Mouse (Mus musculus): ENCODE results near the gene Vgll4. TPM values are rescaled to one million over a fixed set of nuclear protein-coding genes. Genes with fewer than 3 reads are reported as not detected.

The Vgll4 gene
- polyA plus RNA-seq, 1 experiment from 2014 or later, result 51.6 TPM

GRCm38 (mm10) chr6:114988619-114988980 is 18.8 kb upstream of the Vgll4 start:
- H3K27ac ChIP-seq (ENCODE audit: low read depth, low read length), result no peak overlapping the region
- H3K27me3 ChIP-seq (ENCODE audit: control insufficient read depth, insufficient read depth, low read length), result no peaks in the 10 kb centered on the region
- no peaks in the 10 kb centered on the region for H3K4me1 ChIP-seq (ENCODE audit: control insufficient read depth, insufficient read depth, low read length)
- no peak overlapping the region for H3K4me3 ChIP-seq (ENCODE audit: low read depth, low read length)
- H3K9ac ChIP-seq (ENCODE audit: low read depth, low read length), result no peak overlapping the region
- no peaks in the 10 kb centered on the region for H3K9me3 ChIP-seq (replicated peaks; ENCODE audit: control insufficient read depth, low read length)
- WGBS (ENCODE audit: insufficient replicate concordance), result 73% methylated on average over 3 of the region's 3 CpGs
- no peak for ATAC-seq (replicated peaks; ENCODE audit: insufficient number of reproducible peaks, low FRiP score, low TSS enrichment)
- H3K36me3 ChIP-seq (ENCODE audit: control insufficient read depth, insufficient read depth, low read length), result no peaks in the 10 kb centered on the region
- no peak overlapping the region for H3K4me2 ChIP-seq

GRCm38 (mm10) chr6:114987966-114988618 is 18.3 kb upstream of the Vgll4 start:
- Histone ChIP-seq H3K27me3 (ENCODE audit: control insufficient read depth, insufficient read depth, low read length) (no peaks in the 10 kb centered on the region), H3K4me2 (no peak overlapping the region), H3K9me3 (replicated peaks; ENCODE audit: control insufficient read depth, low read length) (no peaks in the 10 kb centered on the region), H3K27ac (ENCODE audit: low read depth, low read length) (no peak overlapping the region), H3K9ac (ENCODE audit: low read depth, low read length) (no peak overlapping the region), H3K4me1 (ENCODE audit: control insufficient read depth, insufficient read depth, low read length) (no peaks in the 10 kb centered on the region), H3K36me3 (ENCODE audit: control insufficient read depth, insufficient read depth, low read length) (no peaks in the 10 kb centered on the region), H3K4me3 (ENCODE audit: low read depth, low read length) (no peak overlapping the region)
- 78% methylated on average over 7 of the region's 7 CpGs for WGBS (ENCODE audit: insufficient replicate concordance)
- no peak for ATAC-seq (replicated peaks; ENCODE audit: insufficient number of reproducible peaks, low FRiP score, low TSS enrichment)

- Histone ChIP-seq H3K4me3 (ENCODE audit: low read depth, low read length) (no peak overlapping the region), H3K27me3 (ENCODE audit: control insufficient read depth, insufficient read depth, low read length) (no peaks in the 10 kb centered on the region), H3K9ac (ENCODE audit: low read depth, low read length) (no peak overlapping the region), H3K9me3 (replicated peaks; ENCODE audit: control insufficient read depth, low read length) (no peaks in the 10 kb centered on the region), H3K27ac (ENCODE audit: low read depth, low read length) (no peak overlapping the region), H3K4me2 (no peak overlapping the region), H3K36me3 (ENCODE audit: control insufficient read depth, insufficient read depth, low read length) (no peaks in the 10 kb centered on the region), H3K4me1 (ENCODE audit: control insufficient read depth, insufficient read depth, low read length) (no peaks in the 10 kb centered on the region)
- no peak for ATAC-seq (replicated peaks; ENCODE audit: insufficient number of reproducible peaks, low FRiP score, low TSS enrichment)
- 75% methylated on average over 7 of the region's 7 CpGs for WGBS (ENCODE audit: insufficient replicate concordance)
Measured at GRCm38 (mm10) chr6:114982671-114983070, 12.9 kb upstream of the Vgll4 start.

GRCm38 (mm10) chr6:114979715-114980114 is 9.9 kb upstream of the Vgll4 start:
- Histone ChIP-seq H3K9ac (ENCODE audit: low read depth, low read length) (no peak overlapping the region), H3K36me3 (ENCODE audit: control insufficient read depth, insufficient read depth, low read length) (no peaks in the 10 kb centered on the region), H3K4me2 (no peak overlapping the region), H3K4me3 (ENCODE audit: low read depth, low read length) (no peak overlapping the region), H3K27ac (ENCODE audit: low read depth, low read length) (no peak overlapping the region), H3K4me1 (ENCODE audit: control insufficient read depth, insufficient read depth, low read length) (no peaks in the 10 kb centered on the region), H3K27me3 (ENCODE audit: control insufficient read depth, insufficient read depth, low read length) (no peaks in the 10 kb centered on the region), H3K9me3 (replicated peaks; ENCODE audit: control insufficient read depth, low read length) (no peaks in the 10 kb centered on the region)
- 47% methylated on average over 1 of the region's 1 CpGs for WGBS (ENCODE audit: insufficient replicate concordance)
- no peak for ATAC-seq (replicated peaks; ENCODE audit: insufficient number of reproducible peaks, low FRiP score, low TSS enrichment)

- no peaks in the 10 kb centered on the region for H3K36me3 ChIP-seq (ENCODE audit: control insufficient read depth, insufficient read depth, low read length)
- no peaks in the 10 kb centered on the region for H3K4me1 ChIP-seq (ENCODE audit: control insufficient read depth, insufficient read depth, low read length)
- ATAC-seq (replicated peaks; ENCODE audit: insufficient number of reproducible peaks, low FRiP score, low TSS enrichment), result no peak
- whole genome bisulfite sequencing (ENCODE audit: insufficient replicate concordance), result 79% methylated on average over 7 of the region's 7 CpGs
- no peaks in the 10 kb centered on the region for H3K9me3 ChIP-seq (replicated peaks; ENCODE audit: control insufficient read depth, low read length)
- H3K4me3 ChIP-seq (ENCODE audit: low read depth, low read length), result no peak overlapping the region
- 0 out of 2 replicates have a peak, but pooled peaks cover 3% of the 10 kb centered on the region for H3K27me3 ChIP-seq (ENCODE audit: control insufficient read depth, insufficient read depth, low read length)
- no peak overlapping the region for H3K4me2 ChIP-seq
- H3K9ac ChIP-seq (ENCODE audit: low read depth, low read length), result no peak overlapping the region
- no peak overlapping the region for H3K27ac ChIP-seq (ENCODE audit: low read depth, low read length)
Measured at GRCm38 (mm10) chr6:114976915-114977419, 7.2 kb upstream of the Vgll4 start.

- Histone ChIP-seq H3K4me3 (ENCODE audit: low read depth, low read length) (no peak overlapping the region), H3K27ac (ENCODE audit: low read depth, low read length) (no peak overlapping the region), H3K9me3 (replicated peaks; ENCODE audit: control insufficient read depth, low read length) (peaks cover 3% of the 10 kb centered on the region; the same call in 1 of the 2 replicates), H3K27me3 (ENCODE audit: control insufficient read depth, insufficient read depth, low read length) (peaks cover 13% of the 10 kb centered on the region), H3K4me1 (ENCODE audit: control insufficient read depth, insufficient read depth, low read length) (peaks cover 7% of the 10 kb centered on the region), H3K36me3 (ENCODE audit: control insufficient read depth, insufficient read depth, low read length) (no peaks in the 10 kb centered on the region), H3K9ac (ENCODE audit: low read depth, low read length) (no peak overlapping the region), H3K4me2 (no peak overlapping the region)
- 81% methylated on average over 1 of the region's 1 CpGs for WGBS (ENCODE audit: insufficient replicate concordance)
- ATAC-seq (replicated peaks; ENCODE audit: insufficient number of reproducible peaks, low FRiP score, low TSS enrichment), result no peak
Measured at GRCm38 (mm10) chr6:114974331-114974730, 4.5 kb upstream of the Vgll4 start.

- Histone ChIP-seq H3K4me1 (ENCODE audit: control insufficient read depth, insufficient read depth, low read length) (peaks cover 10% of the 10 kb centered on the region), H3K36me3 (ENCODE audit: control insufficient read depth, insufficient read depth, low read length) (no peaks in the 10 kb centered on the region), H3K9me3 (replicated peaks; ENCODE audit: control insufficient read depth, low read length) (peaks cover 3% of the 10 kb centered on the region; the same call in 1 of the 2 replicates), H3K4me3 (ENCODE audit: low read depth, low read length) (no peak overlapping the region), H3K4me2 (no peak overlapping the region), H3K27ac (ENCODE audit: low read depth, low read length) (no peak overlapping the region), H3K9ac (ENCODE audit: low read depth, low read length) (no peak overlapping the region), H3K27me3 (ENCODE audit: control insufficient read depth, insufficient read depth, low read length) (peaks cover 22% of the 10 kb centered on the region)
- ATAC-seq (replicated peaks; ENCODE audit: insufficient number of reproducible peaks, low FRiP score, low TSS enrichment), result no peak
- 46% methylated on average over 1 of the region's 1 CpGs for WGBS (ENCODE audit: insufficient replicate concordance)
Measured at GRCm38 (mm10) chr6:114972988-114973387, 3.2 kb upstream of the Vgll4 start.

GRCm38 (mm10) chr6:114970895-114971294 is 1.1 kb upstream of the Vgll4 start:
- no peak for ATAC-seq (replicated peaks; ENCODE audit: insufficient number of reproducible peaks, low FRiP score, low TSS enrichment)
- Histone ChIP-seq H3K27ac (ENCODE audit: low read depth, low read length) (no peak overlapping the region), H3K27me3 (ENCODE audit: control insufficient read depth, insufficient read depth, low read length) (peaks cover 31% of the 10 kb centered on the region), H3K36me3 (ENCODE audit: control insufficient read depth, insufficient read depth, low read length) (no peaks in the 10 kb centered on the region), H3K4me1 (ENCODE audit: control insufficient read depth, insufficient read depth, low read length) (peaks cover 10% of the 10 kb centered on the region), H3K4me2 (no peak overlapping the region), H3K9me3 (replicated peaks; ENCODE audit: control insufficient read depth, low read length) (peaks cover 3% of the 10 kb centered on the region; the same call in 1 of the 2 replicates), H3K4me3 (ENCODE audit: low read depth, low read length) (no peak overlapping the region), H3K9ac (ENCODE audit: low read depth, low read length) (no peak overlapping the region)
- 64% methylated on average over 5 of the region's 5 CpGs for WGBS (ENCODE audit: insufficient replicate concordance)

- WGBS (ENCODE audit: insufficient replicate concordance), result 26% methylated on average over 6 of the region's 6 CpGs
- no peaks in the 10 kb centered on the region for H3K36me3 ChIP-seq (ENCODE audit: control insufficient read depth, insufficient read depth, low read length)
- ATAC-seq (replicated peaks; ENCODE audit: insufficient number of reproducible peaks, low FRiP score, low TSS enrichment), result no peak
- peaks cover 10% of the 10 kb centered on the region for H3K4me1 ChIP-seq (ENCODE audit: control insufficient read depth, insufficient read depth, low read length)
- peaks cover 3% of the 10 kb centered on the region; the same call in 1 of the 2 replicates for H3K9me3 ChIP-seq (replicated peaks; ENCODE audit: control insufficient read depth, low read length)
- peaks cover 33% of the 10 kb centered on the region for H3K27me3 ChIP-seq (ENCODE audit: control insufficient read depth, insufficient read depth, low read length)
- no peak overlapping the region for H3K4me3 ChIP-seq (ENCODE audit: low read depth, low read length)
- no peak overlapping the region for H3K4me2 ChIP-seq
- no peak overlapping the region for H3K9ac ChIP-seq (ENCODE audit: low read depth, low read length)
- H3K27ac ChIP-seq (ENCODE audit: low read depth, low read length), result no peak overlapping the region
Measured at GRCm38 (mm10) chr6:114970386-114970785, 592 bp upstream of the Vgll4 start.

Measured in heart, embryonic 11.5 days (tissue).